Mouse (Mus musculus) embryonic facial prominence, embryonic 11.5 days (tissue): ENCODE data around the gene Dcun1d5. TPM values are rescaled to one million over a fixed set of nuclear protein-coding genes. Genes with fewer than 3 reads are reported as not detected.
"Not testable (repeated sequence)": the region's sequence is repeated elsewhere in the genome, so short reads cannot be mapped to it uniquely, and the experiment has no call there.

Source experiments
- ATAC-seq: fragments of 200-750 bp; cut with Nextera tagmentation; replicated peaks from 2 replicates; pipeline ENCODE4 v1.8.0; 2017; ENCODE audit warnings: low read depth; ENCODE audit not compliant: insufficient number of reproducible peaks, low FRiP score, low TSS enrichment
- DNase-seq: peaks from one replicate; pipeline ENCODE4 v3.0.0-alpha.2; 2015; ENCODE audit warnings: low spot score
- H3K27ac ChIP-seq: fragments of 300-500 bp; sonication (generic); replicated peaks from 2 replicates; pipeline ENCODE4 v1.5.1; 2014; ENCODE audit warnings: mild to moderate bottlenecking, low read depth, low read length, control low read depth
- H3K27me3 ChIP-seq: fragments of 300-500 bp; sonication (generic); 2 replicates; pipeline ENCODE4 v1.6.1; 2014; ENCODE audit warnings: mild to moderate bottlenecking, low read length, moderate library complexity, mixed read lengths; ENCODE audit not compliant: control insufficient read depth, insufficient read depth
- H3K36me3 ChIP-seq: fragments of 300-500 bp; sonication (generic); replicated peaks from 2 replicates; pipeline ENCODE4 v1.6.1; 2014; ENCODE audit warnings: low read depth, mild to moderate bottlenecking, low read length, moderate library complexity, mixed read lengths; ENCODE audit not compliant: control insufficient read depth, insufficient read depth
- H3K4me1 ChIP-seq: fragments of 300-500 bp; sonication (generic); 2 replicates; pipeline ENCODE4 v1.6.1; 2014; ENCODE audit warnings: low read length, mixed read lengths; ENCODE audit not compliant: control insufficient read depth, insufficient read depth
- H3K4me2 ChIP-seq: fragments of 300-500 bp; sonication (generic); 2 replicates; pipeline ENCODE4 v1.6.1; 2014; ENCODE audit warnings: low read depth, mild to moderate bottlenecking, control low read depth, low read length, moderate library complexity
- H3K4me3 ChIP-seq: fragments of 300-500 bp; sonication (generic); 2 replicates; pipeline ENCODE4 v1.5.1; 2014; ENCODE audit warnings: low read depth, low read length, control low read depth
- H3K9ac ChIP-seq: fragments of 300-500 bp; sonication (generic); replicated peaks from 2 replicates; pipeline ENCODE4 v1.6.1; 2014; ENCODE audit warnings: mild to moderate bottlenecking, control low read depth, low read length
- H3K9me3 ChIP-seq: fragments of 300-500 bp; sonication (generic); replicated peaks from 2 replicates; pipeline ENCODE4 v1.6.1; 2016; ENCODE audit warnings: mild to moderate bottlenecking, low read length, inconsistent platforms, mixed read lengths; ENCODE audit not compliant: control insufficient read depth
- WGBS: fragments of 180-500 bp; shearing (Covaris S2); extraction: QIAGEN DNeasy Blood & Tissue Kit; methylation state at CpG from one replicate; pipeline ENCODE4 v1.1.7; 2014; 5-methylcytosine and 5-hydroxymethylcytosine counted together
- polyA plus RNA-seq: library from polyadenylated mRNA; unstranded; fragments of >200 nt; fragmentation: Nextera tagmentation; extraction: Ambion mirVana; gene quantifications from 2 replicates; pipeline ENCODE4 v1.2.1, GENCODE M21; 2014

Gene Dcun1d5
- polyA plus RNA-seq, 1 experiment from 2014 or later, result 161 TPM

DNA sequence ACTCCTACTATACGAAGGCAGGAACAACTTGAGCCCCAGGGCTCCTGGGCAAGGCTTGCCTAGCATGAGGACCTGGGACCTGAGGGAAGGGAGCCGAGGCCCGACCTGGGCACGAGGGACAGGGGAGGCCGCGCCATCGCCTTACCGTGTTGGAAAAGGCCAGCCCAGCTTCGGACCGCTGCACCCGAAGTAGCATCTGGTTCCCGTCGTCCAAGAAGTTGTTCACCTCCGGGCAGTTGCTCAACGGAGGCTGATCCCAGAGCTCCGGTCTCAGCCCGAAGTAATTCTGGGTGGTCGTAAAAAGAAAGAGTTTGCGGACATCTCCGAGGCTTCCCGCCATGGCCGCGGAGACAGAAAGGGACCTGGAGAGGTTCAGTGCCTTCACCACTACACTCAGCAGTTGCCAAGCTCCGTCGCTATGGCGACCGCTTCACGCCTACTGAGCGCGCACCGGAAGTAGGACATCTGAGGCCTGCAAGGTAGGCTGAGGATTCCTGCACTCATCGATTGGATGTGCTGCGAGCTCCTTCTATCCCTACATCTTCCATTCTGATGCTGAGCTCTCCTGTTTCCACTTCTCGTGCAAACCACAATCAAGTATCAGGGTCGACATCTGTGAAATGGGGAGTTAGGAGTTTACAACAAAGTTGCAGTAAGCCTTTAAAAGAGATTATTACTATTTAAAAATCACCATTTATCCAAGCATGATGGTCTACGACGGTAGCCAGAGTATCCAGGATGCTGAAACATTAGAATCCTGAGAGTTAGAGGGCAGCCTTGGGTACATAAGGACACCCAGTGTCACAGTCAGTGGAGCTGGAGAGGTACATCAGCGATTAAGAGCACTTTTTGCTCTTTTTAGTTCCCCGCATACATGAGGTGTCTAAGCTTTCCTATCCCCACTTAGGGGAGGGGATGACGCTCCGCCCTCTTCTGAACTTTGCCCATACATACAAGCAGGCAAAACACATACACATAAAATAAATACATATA is 7.4 kb upstream of the Dcun1d5 start:
- H3K27ac ChIP-seq, result no peak overlapping the region
- peak overlapping the region; percentile 62 for H3K4me2 ChIP-seq
- no peaks in the 10 kb centered on the region for H3K9me3 ChIP-seq
- peak overlapping the region; percentile 50 for H3K4me3 ChIP-seq
- H3K36me3 ChIP-seq, result no peaks in the 10 kb centered on the region
- peak overlapping the region; percentile 63 for H3K9ac ChIP-seq
- 8% methylated on average over 41 of the region's 41 CpGs for WGBS
- no peaks in the 10 kb centered on the region for H3K4me1 ChIP-seq
- peak; percentile 100 for ATAC-seq
- H3K27me3 ChIP-seq, result no peaks in the 10 kb centered on the region
- DNase-seq, result peak; percentile 96

- ATAC-seq (peak; percentile 75), DNase-seq (peak; percentile 22)
- H3K4me3 ChIP-seq, result peak overlapping the region; percentile 90
- peak overlapping the region; percentile 90 for H3K27ac ChIP-seq
- H3K27me3 ChIP-seq, result no peaks in the 10 kb centered on the region
- H3K4me2 ChIP-seq, result peak overlapping the region; percentile 43
- no peaks in the 10 kb centered on the region for H3K4me1 ChIP-seq
- H3K9ac ChIP-seq, result peak overlapping the region; percentile 90
- 0 out of 2 replicates have a peak, but pooled peaks cover under 1% of the 10 kb centered on the region for H3K36me3 ChIP-seq
- no peaks in the 10 kb centered on the region for H3K9me3 ChIP-seq
- under 1% methylated on average over 23 of the region's 31 CpGs for WGBS
Measured at GRCm38 (mm10) chr9:7184897-7185291, 574 bp downstream of the Dcun1d5 start.

DNA sequence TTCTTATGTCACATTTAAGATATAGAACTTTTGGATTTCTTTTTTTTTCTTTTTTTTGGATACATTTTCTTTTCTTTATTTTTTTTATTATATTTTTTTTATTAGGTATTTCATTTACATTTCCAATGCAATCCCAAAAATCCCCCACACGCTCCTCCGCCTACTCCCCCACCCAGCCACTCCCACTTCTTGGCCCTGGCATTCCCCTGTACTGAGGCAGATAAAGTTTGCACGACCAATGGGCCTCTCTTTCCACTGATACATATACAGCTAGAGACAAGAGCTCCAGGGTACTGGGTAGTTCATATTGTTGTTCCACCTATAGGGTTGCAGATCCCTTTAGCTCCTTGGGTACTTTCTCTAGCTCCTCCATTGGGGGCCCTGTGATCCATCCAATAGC is 6.4 kb downstream of the Dcun1d5 start:
- H3K9ac ChIP-seq, H3K36me3 ChIP-seq, H3K4me3 ChIP-seq, H3K27me3 ChIP-seq, ATAC-seq, H3K4me1 ChIP-seq, H3K9me3 ChIP-seq, DNase-seq, H3K4me2 ChIP-seq, H3K27ac ChIP-seq: not testable (repeated sequence)
- 92% methylated on average over 3 of the region's 3 CpGs for WGBS

GRCm38 (mm10) chr9:7216240-7216639 is 31.9 kb downstream of the Dcun1d5 start:
- H3K27ac ChIP-seq, result no peak overlapping the region
- no peaks in the 10 kb centered on the region for H3K4me1 ChIP-seq
- ATAC-seq (no peak), DNase-seq (peak; percentile 6)
- no peaks in the 10 kb centered on the region for H3K27me3 ChIP-seq
- no peak overlapping the region for H3K4me2 ChIP-seq
- H3K4me3 ChIP-seq, result no peak overlapping the region
- 45% methylated on average over 2 of the region's 2 CpGs for WGBS
- no peaks in the 10 kb centered on the region for H3K36me3 ChIP-seq
- H3K9ac ChIP-seq, result no peak overlapping the region
- no peaks in the 10 kb centered on the region for H3K9me3 ChIP-seq

GRCm38 (mm10) chr9:7221024-7221423 is 36.7 kb downstream of the Dcun1d5 start:
- no peak for ATAC-seq
- 81% methylated on average over 5 of the region's 5 CpGs for WGBS
- Histone ChIP-seq H3K36me3 (no peaks in the 10 kb centered on the region), H3K4me2 (no peak overlapping the region), H3K9me3 (no peaks in the 10 kb centered on the region), H3K4me1 (no peaks in the 10 kb centered on the region), H3K27ac (no peak overlapping the region), H3K9ac (no peak overlapping the region), H3K27me3 (no peaks in the 10 kb centered on the region), H3K4me3 (no peak overlapping the region)
- no peak for DNase-seq

- 86% methylated on average over 7 of the region's 7 CpGs for WGBS
- no peak overlapping the region for H3K9ac ChIP-seq
- H3K4me1 ChIP-seq, result no peaks in the 10 kb centered on the region
- ATAC-seq, result no peak
- DNase-seq, result no peak
- no peak overlapping the region for H3K27ac ChIP-seq
- H3K4me2 ChIP-seq, result no peak overlapping the region
- H3K4me3 ChIP-seq, result no peak overlapping the region
- no peaks in the 10 kb centered on the region for H3K36me3 ChIP-seq
- no peaks in the 10 kb centered on the region for H3K27me3 ChIP-seq
- H3K9me3 ChIP-seq, result no peaks in the 10 kb centered on the region
Measured at GRCm38 (mm10) chr9:7221460-7221859, 37.1 kb downstream of the Dcun1d5 start.

GRCm38 (mm10) chr9:7238619-7239018 is 54.3 kb downstream of the Dcun1d5 start:
- Histone ChIP-seq H3K4me2 (no peak overlapping the region), H3K9me3 (no peaks in the 10 kb centered on the region), H3K4me3 (no peak overlapping the region), H3K27ac (no peak overlapping the region), H3K9ac (no peak overlapping the region), H3K36me3 (no peaks in the 10 kb centered on the region), H3K4me1 (no peaks in the 10 kb centered on the region), H3K27me3 (no peaks in the 10 kb centered on the region)
- 95% methylated on average over 1 of the region's 1 CpGs for WGBS
- ATAC-seq (no peak), DNase-seq (no peak)

DNA sequence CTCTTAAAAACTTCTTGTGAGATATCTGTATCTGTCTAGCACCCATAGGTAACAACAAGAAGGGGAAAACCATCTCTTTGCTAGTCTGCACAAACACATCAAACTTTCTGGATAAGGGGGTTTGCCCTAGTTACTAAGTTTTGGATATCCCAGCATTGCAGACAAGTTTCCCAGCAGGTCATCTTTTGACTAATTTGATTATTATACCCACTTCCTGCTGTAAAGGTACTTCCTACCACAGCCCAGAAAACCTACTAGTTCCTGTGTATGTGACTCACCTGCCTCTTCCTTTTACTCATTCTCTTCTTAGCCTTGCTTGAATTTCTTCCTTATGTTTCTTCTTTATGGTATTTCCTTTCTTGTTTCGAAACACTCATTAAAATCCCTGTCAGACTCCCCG is 55.6 kb downstream of the Dcun1d5 start:
- Histone ChIP-seq H3K4me1 (no peaks in the 10 kb centered on the region), H3K27ac (no peak overlapping the region), H3K27me3 (no peaks in the 10 kb centered on the region), H3K9ac (no peak overlapping the region), H3K4me3 (no peak overlapping the region), H3K4me2 (no peak overlapping the region), H3K36me3 (no peaks in the 10 kb centered on the region), H3K9me3 (no peaks in the 10 kb centered on the region)
- no peak for DNase-seq
- WGBS, result 75% methylated on average over 2 of the region's 2 CpGs
- no peak for ATAC-seq
